Mouse (Mus musculus) ES-Bruce4 (cell line): ENCODE measurements around the gene Dck. TPM values are rescaled to one million over a fixed set of nuclear protein-coding genes. Genes with fewer than 3 reads are reported as not detected.

Experiments used
- H3K27ac ChIP-seq: 2 replicates; pipeline ENCODE4 v1.5.1; 2012; ENCODE audit warnings: low read length, inconsistent platforms; ENCODE audit not compliant: insufficient read depth
- H3K27me3 ChIP-seq: 2 replicates; pipeline ENCODE4 v1.6.1; 2012; ENCODE audit warnings: mild to moderate bottlenecking, low read length, inconsistent platforms; ENCODE audit not compliant: control insufficient read depth, poor library complexity, insufficient read depth, severe bottlenecking
- H3K36me3 ChIP-seq: 2 replicates; pipeline ENCODE4 v1.6.1; 2012; ENCODE audit warnings: inconsistent platforms, mild to moderate bottlenecking, low read length, moderate library complexity; ENCODE audit not compliant: control insufficient read depth, poor library complexity, insufficient read depth, severe bottlenecking
- H3K4me1 ChIP-seq: one replicate; pipeline ENCODE4 v1.8.1; 2011; ENCODE audit warnings: low read length; ENCODE audit not compliant: control insufficient read depth, insufficient read depth
- H3K4me3 ChIP-seq: 2 replicates; pipeline ENCODE4 v1.5.1; 2011; ENCODE audit warnings: low read depth, mild to moderate bottlenecking, low read length
- H3K9ac ChIP-seq: 2 replicates; pipeline ENCODE4 v1.6.1; 2012; ENCODE audit warnings: low read depth, mild to moderate bottlenecking, inconsistent platforms; ENCODE audit not compliant: poor library complexity, severe bottlenecking
- H3K9me3 ChIP-seq: replicated peaks from 2 replicates; pipeline ENCODE4 v1.6.1; 2012; ENCODE audit warnings: mild to moderate bottlenecking, low read length, inconsistent platforms; ENCODE audit not compliant: control insufficient read depth, poor library complexity, insufficient read depth, severe bottlenecking
- CTCF ChIP-seq: IDR thresholded peaks from one replicate; pipeline ENCODE4 v1.8.1; 2011; ENCODE audit warnings: low read depth, low read length
- EP300 ChIP-seq: IDR thresholded peaks from 2 replicates; pipeline ENCODE4 v1.6.1; 2011; ENCODE audit warnings: low read depth, low read length; ENCODE audit not compliant: insufficient read depth
- POLR2A ChIP-seq: IDR thresholded peaks from one replicate; pipeline ENCODE4 v1.8.1; 2011; ENCODE audit warnings: low read length; ENCODE audit not compliant: insufficient read depth
- polyA plus RNA-seq: library from polyadenylated mRNA; stranded (reverse); fragments of >200 nt; gene quantifications from 2 replicates; pipeline ENCODE4 v1.2.4, GENCODE M21; 2011; ENCODE audit warnings: low read depth; ENCODE audit not compliant: missing spikeins, insufficient read depth, insufficient read length

Dck gene
- polyA plus RNA-seq, 1 experiment: 41.2 TPM

GRCm38 (mm10) chr5:88795910-88796584 lies 31.3 kb downstream of the Dck start:
- no peaks in the 10 kb centered on the region for H3K9me3 ChIP-seq
- H3K4me1 ChIP-seq: no peaks in the 10 kb centered on the region
- H3K27ac ChIP-seq: no peak overlapping the region
- no peak overlapping the region for H3K9ac ChIP-seq
- no peak overlapping the region for H3K4me3 ChIP-seq
- TF ChIP-seq CTCF (no peak), EP300 (no peak), POLR2A (no peak)
- H3K27me3 ChIP-seq: no peaks in the 10 kb centered on the region; the same call in 1 of the 2 replicates
- H3K36me3 ChIP-seq: no peaks in the 10 kb centered on the region

GRCm38 (mm10) chr5:88796588-88796987 lies 31.8 kb downstream of the Dck start:
- no peaks in the 10 kb centered on the region for H3K36me3 ChIP-seq
- H3K4me3 ChIP-seq: no peak overlapping the region
- H3K27me3 ChIP-seq: no peaks in the 10 kb centered on the region; the same call in 1 of the 2 replicates
- no peak overlapping the region for H3K27ac ChIP-seq
- no peaks in the 10 kb centered on the region for H3K9me3 ChIP-seq
- H3K9ac ChIP-seq: no peak overlapping the region
- no peak for TF ChIP-seq POLR2A
- no peak for TF ChIP-seq EP300
- no peak for TF ChIP-seq CTCF
- H3K4me1 ChIP-seq: no peaks in the 10 kb centered on the region

- H3K27ac ChIP-seq: no peak overlapping the region
- no peaks in the 10 kb centered on the region for H3K9me3 ChIP-seq
- no peaks in the 10 kb centered on the region for H3K36me3 ChIP-seq
- TF ChIP-seq CTCF: no peak
- TF ChIP-seq POLR2A: no peak
- no peak for TF ChIP-seq EP300
- H3K4me3 ChIP-seq: no peak overlapping the region
- no peak overlapping the region for H3K9ac ChIP-seq
- no peaks in the 10 kb centered on the region; the same call in 1 of the 2 replicates for H3K27me3 ChIP-seq
- no peaks in the 10 kb centered on the region for H3K4me1 ChIP-seq
Measured at GRCm38 (mm10) chr5:88797121-88797520, 32.3 kb downstream of the Dck start.

- H3K9ac ChIP-seq: no peak overlapping the region
- H3K36me3 ChIP-seq: no peaks in the 10 kb centered on the region
- H3K27ac ChIP-seq: no peak overlapping the region
- no peaks in the 10 kb centered on the region for H3K27me3 ChIP-seq
- no peak overlapping the region for H3K4me3 ChIP-seq
- no peak for TF ChIP-seq CTCF
- TF ChIP-seq POLR2A: no peak
- TF ChIP-seq EP300: no peak
- H3K4me1 ChIP-seq: peaks cover 2% of the 10 kb centered on the region
- no peaks in the 10 kb centered on the region for H3K9me3 ChIP-seq
Measured at GRCm38 (mm10) chr5:88805616-88806015, 40.8 kb downstream of the Dck start.

GRCm38 (mm10) chr5:88806278-88806677 lies 41.5 kb downstream of the Dck start:
- no peak overlapping the region for H3K4me3 ChIP-seq
- H3K27me3 ChIP-seq: no peaks in the 10 kb centered on the region
- no peaks in the 10 kb centered on the region for H3K9me3 ChIP-seq
- no peak overlapping the region for H3K9ac ChIP-seq
- peaks cover 2% of the 10 kb centered on the region for H3K4me1 ChIP-seq
- no peak overlapping the region for H3K27ac ChIP-seq
- TF ChIP-seq CTCF: no peak
- no peak for TF ChIP-seq EP300
- no peak for TF ChIP-seq POLR2A
- H3K36me3 ChIP-seq: no peaks in the 10 kb centered on the region

GRCm38 (mm10) chr5:88807342-88807741 lies 42.5 kb downstream of the Dck start:
- no peak overlapping the region for H3K27ac ChIP-seq
- no peaks in the 10 kb centered on the region for H3K9me3 ChIP-seq
- peaks cover 2% of the 10 kb centered on the region for H3K4me1 ChIP-seq
- no peaks in the 10 kb centered on the region for H3K27me3 ChIP-seq
- H3K9ac ChIP-seq: no peak overlapping the region
- no peaks in the 10 kb centered on the region for H3K36me3 ChIP-seq
- TF ChIP-seq POLR2A: no peak
- TF ChIP-seq EP300: no peak
- TF ChIP-seq CTCF: no peak
- peak overlapping the region; percentile 28 for H3K4me3 ChIP-seq
